Mouse (Mus musculus) neural tube, embryonic 15.5 days (tissue): ENCODE results near the gene Clmn. TPM values are rescaled to one million over a fixed set of nuclear protein-coding genes. Genes with fewer than 3 reads are reported as not detected.

ENCODE experiments used
- ATAC-seq: fragments of 200-750 bp; cut with Nextera tagmentation; 2 replicates; pipeline ENCODE4 v1.8.0; 2017; ENCODE audit warnings: mild to moderate bottlenecking, moderate TSS enrichment, moderate library complexity; ENCODE audit not compliant: low FRiP score
- H3K27ac ChIP-seq: fragments of 300-500 bp; sonication (generic); replicated peaks from 2 replicates; pipeline ENCODE4 v1.5.1; 2015; ENCODE audit warnings: mild to moderate bottlenecking, inconsistent platforms
- H3K27me3 ChIP-seq: fragments of 300-500 bp; sonication (generic); replicated peaks from 2 replicates; pipeline ENCODE4 v1.6.1; 2015; ENCODE audit warnings: inconsistent platforms
- H3K36me3 ChIP-seq: fragments of 300-500 bp; sonication (generic); 2 replicates; pipeline ENCODE4 v1.6.1; 2015; ENCODE audit warnings: inconsistent platforms
- H3K4me1 ChIP-seq: fragments of 300-500 bp; sonication (generic); 2 replicates; pipeline ENCODE4 v1.6.1; 2015; ENCODE audit warnings: inconsistent platforms
- H3K4me2 ChIP-seq: fragments of 300-500 bp; sonication (generic); 2 replicates; pipeline ENCODE4 v1.6.1; 2015; ENCODE audit warnings: inconsistent platforms, mild to moderate bottlenecking, moderate library complexity
- H3K4me3 ChIP-seq: fragments of 300-500 bp; sonication (generic); replicated peaks from 2 replicates; pipeline ENCODE4 v1.5.1; 2015; ENCODE audit warnings: mild to moderate bottlenecking, inconsistent platforms
- H3K9ac ChIP-seq: fragments of 300-500 bp; sonication (generic); replicated peaks from 2 replicates; pipeline ENCODE4 v1.6.1; 2015; ENCODE audit warnings: mild to moderate bottlenecking, inconsistent platforms
- H3K9me3 ChIP-seq: fragments of 300-500 bp; sonication (generic); replicated peaks from 2 replicates; pipeline ENCODE4 v1.6.1; 2016; ENCODE audit warnings: inconsistent platforms
- WGBS: fragments of 180-500 bp; shearing (Covaris S2); methylation state at CpG from one replicate; pipeline ENCODE4 v1.1.7; 2015; ENCODE audit warnings: mixed read lengths; 5-methylcytosine and 5-hydroxymethylcytosine counted together
- polyA plus RNA-seq: library from polyadenylated mRNA; unstranded; fragments of >200 nt; fragmentation: Nextera tagmentation; extraction: Ambion mirVana; gene quantifications from 2 replicates; pipeline ENCODE4 v1.2.1, GENCODE M21; 2015

The Clmn gene
- polyA plus RNA-seq: 1.3 and 1.6 TPM in 2 replicates

DNA sequence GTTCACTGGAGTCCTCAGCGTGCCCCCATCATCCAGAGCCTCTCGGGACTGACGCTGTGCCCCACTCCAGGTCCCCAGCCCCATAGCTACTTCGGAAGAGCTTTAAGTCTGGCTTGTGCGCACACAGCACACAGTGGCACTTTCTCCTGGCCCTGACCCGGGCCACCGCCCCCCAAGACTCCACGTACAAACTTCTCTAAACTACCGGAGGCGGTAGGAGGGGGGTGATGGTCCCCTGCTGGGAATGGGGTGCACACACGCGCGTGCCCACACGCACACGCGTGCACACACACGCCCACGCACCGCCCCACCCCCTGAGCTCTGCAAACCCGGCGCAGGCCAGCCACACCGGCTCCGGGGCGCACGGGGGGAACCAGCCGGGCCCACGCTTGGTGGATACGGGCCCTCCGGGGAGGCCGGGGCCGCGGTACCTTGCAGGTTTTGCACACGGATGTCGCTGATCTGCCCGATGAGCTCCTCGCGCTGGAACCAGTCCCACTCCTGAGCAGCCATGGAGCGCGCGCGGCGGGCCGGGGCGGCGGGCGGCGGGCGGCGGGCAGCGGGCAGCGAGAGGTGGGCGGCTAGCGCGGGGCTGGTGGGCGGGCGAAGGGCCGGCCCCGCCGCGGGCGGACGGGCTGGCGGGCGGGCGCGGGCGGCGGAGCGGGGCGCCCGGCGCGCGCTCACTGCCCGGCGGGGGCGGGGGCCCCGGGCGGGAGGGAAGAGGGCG is at the start of gene Clmn:
Gene Clmn, minus strand, starts transcription at position 638 of the 727 bp plus-strand sequence.
- H3K27me3 ChIP-seq: 0 out of 2 replicates have a peak, but pooled peaks cover 2% of the 10 kb centered on the region
- H3K36me3 ChIP-seq: no peaks in the 10 kb centered on the region
- peak; percentile 67 for ATAC-seq
- WGBS: under 1% methylated on average over 48 of the region's 80 CpGs
- peaks cover 18% of the 10 kb centered on the region for H3K4me1 ChIP-seq
- H3K9me3 ChIP-seq: no peaks in the 10 kb centered on the region
- H3K27ac ChIP-seq: peak within 1 kb of the TSS; percentile 72
- peak within 1 kb of the TSS; percentile 94 for H3K4me2 ChIP-seq
- peak within 1 kb of the TSS; percentile 88 for H3K9ac ChIP-seq
- H3K4me3 ChIP-seq: peak within 1 kb of the TSS; percentile 79

DNA sequence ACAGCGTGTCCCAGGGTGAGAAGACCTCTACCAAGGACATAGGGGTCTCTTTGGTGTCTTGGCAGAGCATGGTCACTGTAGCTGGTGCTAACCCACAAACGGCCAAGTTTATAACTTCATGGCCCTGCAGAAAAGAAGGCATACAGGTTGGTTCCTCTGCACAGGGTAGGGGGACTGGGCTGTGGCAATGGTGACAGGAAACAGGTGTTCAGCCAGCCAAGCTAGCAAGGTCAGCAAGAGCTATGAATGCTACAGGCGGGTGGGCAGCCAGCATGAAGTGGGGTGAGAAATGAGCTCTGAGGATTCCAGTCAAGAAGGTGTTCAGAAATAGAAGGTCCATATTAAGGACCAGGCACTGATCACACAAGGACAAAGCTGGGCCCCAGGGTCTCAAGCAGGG is 48.1 kb upstream of the Clmn start:
- ATAC-seq: no peak
- 60% methylated on average over 3 of the region's 3 CpGs for WGBS
- no peaks in the 10 kb centered on the region for H3K36me3 ChIP-seq

GRCm38 (mm10) chr12:104912281-104912933 is 47.5 kb upstream of the Clmn start:
- WGBS: 31% methylated on average over 10 of the region's 10 CpGs
- H3K4me2 ChIP-seq: no peak overlapping the region
- H3K9ac ChIP-seq: no peak overlapping the region
- no peak overlapping the region for H3K27ac ChIP-seq
- no peaks in the 10 kb centered on the region for H3K36me3 ChIP-seq
- H3K9me3 ChIP-seq: no peaks in the 10 kb centered on the region
- peaks cover 11% of the 10 kb centered on the region; the same call in 1 of the 2 replicates for H3K4me1 ChIP-seq
- 0 out of 2 replicates have a peak, but pooled peaks cover under 1% of the 10 kb centered on the region for H3K27me3 ChIP-seq
- H3K4me3 ChIP-seq: no peak overlapping the region
- no peak for ATAC-seq

More for the DNA sequence above, 48.1 kb upstream of the Clmn start:
- H3K9ac ChIP-seq: no peak overlapping the region
- peaks cover 10% of the 10 kb centered on the region; the same call in 1 of the 2 replicates for H3K4me1 ChIP-seq
- H3K4me2 ChIP-seq: no peak overlapping the region
- H3K27ac ChIP-seq: no peak overlapping the region
- H3K9me3 ChIP-seq: no peaks in the 10 kb centered on the region
- no peak overlapping the region for H3K4me3 ChIP-seq
- H3K27me3 ChIP-seq: no peaks in the 10 kb centered on the region

- Histone ChIP-seq H3K4me2 (no peak overlapping the region), H3K27ac (no peak overlapping the region), H3K9ac (no peak overlapping the region), H3K4me3 (no peak overlapping the region), H3K36me3 (no peaks in the 10 kb centered on the region), H3K27me3 (0 out of 2 replicates have a peak, but pooled peaks cover 3% of the 10 kb centered on the region), H3K4me1 (peaks cover 11% of the 10 kb centered on the region; the same call in 1 of the 2 replicates), H3K9me3 (no peaks in the 10 kb centered on the region)
- no peak for ATAC-seq
- WGBS: 96% methylated on average over 4 of the region's 4 CpGs
These were observed 44.9 kb upstream of the Clmn start for GRCm38 (mm10) chr12:104909750-104910149.

- Histone ChIP-seq H3K27me3 (0 out of 2 replicates have a peak, but pooled peaks cover 3% of the 10 kb centered on the region), H3K27ac (no peak overlapping the region), H3K9me3 (no peaks in the 10 kb centered on the region), H3K9ac (no peak overlapping the region), H3K36me3 (no peaks in the 10 kb centered on the region), H3K4me1 (peaks cover 11% of the 10 kb centered on the region; the same call in 1 of the 2 replicates), H3K4me2 (no peak overlapping the region), H3K4me3 (no peak overlapping the region)
- no peak for ATAC-seq
- 69% methylated on average over 5 of the region's 5 CpGs for WGBS
These were observed 44.1 kb upstream of the Clmn start for GRCm38 (mm10) chr12:104908986-104909385.

GRCm38 (mm10) chr12:104908024-104908781 is 43.3 kb upstream of the Clmn start:
- no peak for ATAC-seq
- H3K27me3 ChIP-seq: 0 out of 2 replicates have a peak, but pooled peaks cover 3% of the 10 kb centered on the region
- H3K9me3 ChIP-seq: no peaks in the 10 kb centered on the region
- no peak overlapping the region for H3K4me3 ChIP-seq
- H3K9ac ChIP-seq: no peak overlapping the region
- H3K27ac ChIP-seq: no peak overlapping the region
- H3K4me2 ChIP-seq: no peak overlapping the region
- H3K36me3 ChIP-seq: no peaks in the 10 kb centered on the region
- WGBS: 10% methylated on average over 15 of the region's 15 CpGs
- H3K4me1 ChIP-seq: peaks cover 11% of the 10 kb centered on the region; the same call in 1 of the 2 replicates

GRCm38 (mm10) chr12:104907133-104907532 is 42.3 kb upstream of the Clmn start:
- Histone ChIP-seq H3K4me3 (no peak overlapping the region), H3K4me2 (no peak overlapping the region), H3K27ac (no peak overlapping the region), H3K27me3 (0 out of 2 replicates have a peak, but pooled peaks cover 3% of the 10 kb centered on the region), H3K9ac (no peak overlapping the region), H3K4me1 (peaks cover 5% of the 10 kb centered on the region; the same call in 1 of the 2 replicates), H3K36me3 (no peaks in the 10 kb centered on the region), H3K9me3 (no peaks in the 10 kb centered on the region)
- ATAC-seq: no peak
- WGBS: 94% methylated on average over 2 of the region's 2 CpGs

GRCm38 (mm10) chr12:104904138-104904537 is 39.3 kb upstream of the Clmn start:
- Histone ChIP-seq H3K27me3 (0 out of 2 replicates have a peak, but pooled peaks cover 3% of the 10 kb centered on the region), H3K4me2 (no peak overlapping the region), H3K4me3 (no peak overlapping the region), H3K27ac (no peak overlapping the region), H3K9ac (no peak overlapping the region), H3K4me1 (peaks cover 14% of the 10 kb centered on the region), H3K36me3 (no peaks in the 10 kb centered on the region), H3K9me3 (no peaks in the 10 kb centered on the region)
- WGBS: 39% methylated on average over 5 of the region's 5 CpGs
- ATAC-seq: no peak

DNA sequence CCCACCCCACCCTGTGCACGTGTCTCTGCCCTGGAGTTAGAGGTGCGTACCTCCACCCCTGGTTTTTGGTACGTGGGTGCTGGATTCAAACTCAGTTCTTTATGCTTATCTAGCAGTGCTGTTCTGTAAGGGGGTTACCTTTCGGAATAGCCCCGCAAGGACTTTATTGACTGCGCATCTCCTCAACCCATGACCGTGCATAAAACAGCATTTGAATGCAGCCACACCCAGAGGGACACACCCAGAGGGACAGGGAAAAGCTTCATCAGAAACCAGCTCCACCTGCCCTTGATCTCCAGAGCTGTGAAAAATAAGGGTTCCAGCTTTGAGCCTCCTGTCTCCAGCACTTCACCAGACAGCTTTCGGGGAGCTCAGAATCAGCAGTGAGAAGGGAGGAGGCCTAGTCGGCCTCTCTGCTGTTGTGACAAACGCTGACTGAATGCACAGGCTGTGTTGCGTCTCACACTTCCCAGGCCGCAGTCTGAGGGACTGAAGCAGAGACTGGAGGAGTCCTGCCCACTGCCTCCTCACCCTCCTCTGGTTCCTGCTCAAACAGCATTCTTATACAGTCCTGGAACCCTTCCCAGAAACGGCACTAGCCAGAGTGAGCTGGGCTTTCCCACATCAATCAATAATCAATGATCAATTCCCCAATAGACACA is 37.6 kb upstream of the Clmn start:
- H3K4me2 ChIP-seq: no peak overlapping the region
- H3K27ac ChIP-seq: no peak overlapping the region
- H3K4me3 ChIP-seq: no peak overlapping the region
- H3K4me1 ChIP-seq: peaks cover 10% of the 10 kb centered on the region
- H3K27me3 ChIP-seq: 0 out of 2 replicates have a peak, but pooled peaks cover 3% of the 10 kb centered on the region
- no peak for ATAC-seq
- 85% methylated on average over 13 of the region's 13 CpGs for WGBS
- H3K9ac ChIP-seq: no peak overlapping the region
- H3K36me3 ChIP-seq: no peaks in the 10 kb centered on the region
- H3K9me3 ChIP-seq: no peaks in the 10 kb centered on the region

DNA sequence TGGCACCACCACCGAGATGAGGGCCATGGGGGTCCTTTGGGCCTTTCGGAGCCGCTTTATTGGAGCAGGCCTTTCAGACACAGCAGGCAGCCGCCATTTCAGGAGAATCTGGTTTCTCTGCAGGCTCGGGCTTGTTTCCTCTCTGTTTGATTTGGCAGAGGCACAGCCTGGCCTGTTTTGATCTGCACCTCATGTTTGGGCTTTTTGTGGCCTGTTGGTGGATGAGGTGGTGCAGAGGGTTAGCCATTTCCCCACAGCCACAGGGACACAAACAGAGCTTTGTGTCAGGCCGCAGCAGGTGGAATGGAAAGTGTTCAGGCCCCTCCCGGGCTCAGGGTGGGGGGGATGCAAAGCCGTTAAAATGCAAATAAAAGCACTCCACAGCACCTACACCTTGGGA is 36.4 kb upstream of the Clmn start:
- H3K36me3 ChIP-seq: no peaks in the 10 kb centered on the region
- H3K4me1 ChIP-seq: peaks cover 10% of the 10 kb centered on the region
- 0 out of 2 replicates have a peak, but pooled peaks have one; percentile 14 for ATAC-seq
- H3K27me3 ChIP-seq: no peaks in the 10 kb centered on the region
- H3K9me3 ChIP-seq: no peaks in the 10 kb centered on the region
- 20% methylated on average over 8 of the region's 8 CpGs for WGBS
- no peak overlapping the region for H3K9ac ChIP-seq
- no peak overlapping the region for H3K4me3 ChIP-seq
- no peak overlapping the region; the same call in 1 of the 2 replicates for H3K27ac ChIP-seq
- no peak overlapping the region for H3K4me2 ChIP-seq

DNA sequence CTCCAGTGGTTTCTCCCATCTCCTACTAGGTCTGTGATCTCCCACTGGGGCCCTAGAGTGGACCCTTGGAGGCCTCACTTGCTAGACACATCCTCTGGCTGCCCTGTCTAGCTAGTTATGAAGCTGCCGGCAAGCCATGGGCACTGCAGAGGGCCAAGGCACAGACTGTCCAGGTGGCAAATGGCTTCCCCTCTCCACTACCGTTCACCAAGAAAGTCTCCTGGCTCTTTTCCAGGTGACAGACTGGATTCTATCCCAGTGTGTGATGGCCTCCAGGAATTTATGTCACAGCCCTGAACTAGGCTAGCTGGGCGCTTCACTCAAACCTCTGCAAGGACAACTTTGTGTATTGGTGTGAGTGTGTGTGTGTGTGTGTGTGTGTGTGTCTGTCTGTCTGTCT is 35.0 kb upstream of the Clmn start:
- no peak overlapping the region for H3K4me3 ChIP-seq
- no peaks in the 10 kb centered on the region for H3K27me3 ChIP-seq
- peaks cover 10% of the 10 kb centered on the region for H3K4me1 ChIP-seq
- no peak overlapping the region for H3K9ac ChIP-seq
- no peaks in the 10 kb centered on the region for H3K36me3 ChIP-seq
- no peak overlapping the region for H3K27ac ChIP-seq
- WGBS: 62% methylated on average over 3 of the region's 3 CpGs
- H3K4me2 ChIP-seq: no peak overlapping the region
- ATAC-seq: no peak
- no peaks in the 10 kb centered on the region for H3K9me3 ChIP-seq
